Mouse (Mus musculus): ENCODE results near the gene Cox5b. TPM values are rescaled to one million over a fixed set of nuclear protein-coding genes. Genes with fewer than 3 reads are reported as not detected.
A peak's percentile ranks its signal among the peaks of the same experiment; 100 is the strongest.

The Cox5b gene
- polyA plus RNA-seq, 1 experiment from 2014 or later = 659 TPM

DNA sequence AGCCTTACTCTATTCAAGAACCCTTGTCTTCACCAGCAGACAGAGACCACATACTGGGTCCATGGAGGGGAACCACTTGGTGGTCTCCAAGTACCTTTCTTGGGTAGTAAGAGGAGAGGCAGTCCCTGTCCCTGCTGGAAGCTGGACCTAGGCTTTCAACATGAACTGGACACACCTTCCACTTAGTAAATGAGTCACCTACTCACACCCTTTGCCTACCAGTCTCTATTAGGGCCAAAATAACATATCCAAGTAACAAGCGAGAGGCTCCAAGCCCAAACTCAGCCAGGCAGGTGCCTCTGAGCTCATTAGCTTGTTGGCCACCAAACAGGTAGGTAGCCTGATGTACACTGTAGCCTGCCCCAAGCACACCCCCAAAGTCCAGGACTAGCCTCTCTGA is 17.4 kb downstream of the Cox5b start:
- no peak for ATAC-seq (ENCODE audit: low FRiP score, low TSS enrichment)

DNA sequence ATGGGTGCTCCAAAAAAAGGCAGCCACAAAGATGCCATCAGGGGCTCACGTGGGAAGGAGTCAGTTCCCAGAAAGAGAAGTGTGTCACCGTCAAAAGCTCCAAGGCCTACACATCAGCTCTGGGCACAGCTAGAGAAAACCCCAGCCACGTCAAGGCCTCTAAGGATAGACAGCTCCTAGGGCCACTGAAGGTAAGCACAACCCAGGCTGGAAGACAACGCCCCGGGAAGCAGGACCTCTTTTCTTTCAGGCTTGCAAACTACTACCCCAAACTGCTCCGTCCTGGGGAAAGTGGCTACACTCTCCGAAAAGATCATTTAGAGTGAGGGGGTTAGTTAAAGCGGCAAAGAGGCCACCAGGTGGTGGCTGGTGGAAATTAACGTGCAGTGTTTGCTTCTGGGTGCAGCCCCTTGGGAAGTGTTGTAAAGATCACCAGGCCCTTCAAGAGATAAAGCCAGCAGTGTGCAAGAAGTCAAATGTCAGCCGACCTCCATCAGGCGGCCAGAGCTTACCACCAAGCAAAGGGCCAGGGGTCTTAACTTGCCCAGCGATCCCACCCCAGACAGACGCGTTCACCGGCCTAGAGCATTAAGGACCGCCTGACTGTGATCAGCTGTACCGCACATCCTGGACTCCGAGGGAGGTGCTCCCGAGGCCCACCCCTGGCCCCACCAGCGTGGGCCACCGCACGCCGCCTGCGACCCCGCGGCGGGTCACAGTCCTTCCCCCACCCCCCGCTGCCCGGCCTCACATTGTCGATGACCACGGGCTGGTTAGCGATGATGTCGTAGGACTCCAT is 18.0 kb downstream of the Cox5b start:
- Histone ChIP-seq H3K4me2 (replicated peaks; ENCODE audit: low read depth, low read length) (peak overlapping the region; percentile 61), H3K4me1 (ENCODE audit: control insufficient read depth, insufficient read depth, low read length) (peaks cover 13% of the 10 kb centered on the region), H3K27me3 (ENCODE audit: control insufficient read depth, insufficient read depth, low read length) (no peaks in the 10 kb centered on the region), H3K4me3 (ENCODE audit: low read length) (peak overlapping the region; percentile 94), H3K36me3 (ENCODE audit: control insufficient read depth, insufficient read depth, low read length) (peaks cover 30% of the 10 kb centered on the region), H3K27ac (ENCODE audit: low read depth, low read length) (peak overlapping the region; percentile 83), H3K9me3 (ENCODE audit: control insufficient read depth, low read length) (no peaks in the 10 kb centered on the region), H3K9ac (ENCODE audit: low read depth, low read length) (peak overlapping the region; percentile 91)
- WGBS = under 1% methylated on average over 33 of the region's 33 CpGs
- ATAC-seq (ENCODE audit: low FRiP score, low TSS enrichment) = peak; percentile 72

More for the DNA sequence above, 17.4 kb downstream of the Cox5b start:
- Histone ChIP-seq H3K36me3 (ENCODE audit: control insufficient read depth, insufficient read depth, low read length) (peaks cover 36% of the 10 kb centered on the region), H3K27ac (ENCODE audit: low read depth, low read length) (no peak overlapping the region), H3K27me3 (ENCODE audit: control insufficient read depth, insufficient read depth, low read length) (no peaks in the 10 kb centered on the region), H3K9me3 (ENCODE audit: control insufficient read depth, low read length) (no peaks in the 10 kb centered on the region), H3K4me1 (ENCODE audit: control insufficient read depth, insufficient read depth, low read length) (peaks cover 13% of the 10 kb centered on the region), H3K4me3 (ENCODE audit: low read length) (peak overlapping the region; percentile 94), H3K4me2 (replicated peaks; ENCODE audit: low read depth, low read length) (peak overlapping the region; percentile 61), H3K9ac (ENCODE audit: low read depth, low read length) (peak overlapping the region; percentile 91; the same call in 1 of the 2 replicates)
- 86% methylated on average over 1 of the region's 1 CpGs for WGBS

DNA sequence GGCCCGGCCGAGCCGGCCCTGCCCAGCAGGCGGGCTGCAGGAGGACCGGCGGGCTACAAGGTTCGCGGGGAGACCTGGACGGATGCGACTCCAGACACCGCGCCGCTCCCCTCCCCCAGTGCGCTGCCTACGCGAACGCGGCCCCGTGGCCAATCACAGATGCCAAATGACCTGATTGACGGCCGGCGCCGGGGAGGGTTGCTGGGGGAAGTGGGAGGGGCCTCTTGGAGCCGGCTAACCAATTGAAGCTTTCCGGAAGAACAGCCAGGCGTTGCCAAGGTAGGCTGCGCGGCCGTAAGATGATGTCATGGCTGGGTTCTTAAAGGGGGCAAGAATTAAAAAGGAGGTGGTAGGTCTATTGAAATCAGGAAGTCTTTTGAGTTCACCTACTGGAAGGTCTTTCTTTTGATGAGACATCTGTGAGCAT is 18.6 kb downstream of the Cox5b start, which contains the start of gene 4933424G06Rik:
Gene 4933424G06Rik, plus strand, starts transcription at position 296 of the 427 bp plus-strand sequence.
- H3K4me2 ChIP-seq (replicated peaks; ENCODE audit: low read depth, low read length) = peak within 1 kb of the TSS; percentile 61
- H3K27me3 ChIP-seq (ENCODE audit: control insufficient read depth, insufficient read depth, low read length) = no peaks in the 10 kb centered on the region
- H3K4me3 ChIP-seq (ENCODE audit: low read length) = peak within 1 kb of the TSS; percentile 94
- H3K9me3 ChIP-seq (ENCODE audit: control insufficient read depth, low read length) = no peaks in the 10 kb centered on the region
- H3K27ac ChIP-seq (ENCODE audit: low read depth, low read length) = peak within 1 kb of the TSS; percentile 83
- peaks cover 24% of the 10 kb centered on the region for H3K36me3 ChIP-seq (ENCODE audit: control insufficient read depth, insufficient read depth, low read length)
- H3K4me1 ChIP-seq (ENCODE audit: control insufficient read depth, insufficient read depth, low read length) = peaks cover 13% of the 10 kb centered on the region
- H3K9ac ChIP-seq (ENCODE audit: low read depth, low read length) = peak within 1 kb of the TSS; percentile 91
- peak; percentile 96 for ATAC-seq (ENCODE audit: low FRiP score, low TSS enrichment)
- 0% methylated on average over 29 of the region's 29 CpGs for WGBS

DNA sequence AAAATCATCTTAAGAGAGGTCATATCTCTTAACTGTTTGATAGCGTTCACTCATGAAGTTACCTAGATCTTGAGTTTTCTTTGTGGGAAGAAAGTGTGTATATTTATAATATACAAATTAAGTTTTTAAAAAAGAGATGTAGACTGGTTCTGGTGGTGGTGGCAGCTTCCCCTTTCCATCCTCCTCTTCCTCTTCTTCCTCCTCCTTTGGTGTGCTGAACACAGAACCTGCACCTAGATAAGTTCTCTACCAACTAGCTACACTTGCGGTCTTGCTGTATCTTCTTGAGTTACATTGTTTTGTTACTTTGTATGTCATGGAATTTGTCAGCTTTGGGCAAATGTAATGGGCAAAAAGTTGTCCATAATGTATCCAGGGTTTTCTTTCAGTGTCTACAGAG is 19.9 kb downstream of the Cox5b start:
- no peak overlapping the region for H3K4me3 ChIP-seq (ENCODE audit: low read length)
- WGBS = 92% methylated on average over 2 of the region's 2 CpGs
- H3K4me2 ChIP-seq (replicated peaks; ENCODE audit: low read depth, low read length) = no peak overlapping the region
- peaks cover 13% of the 10 kb centered on the region for H3K4me1 ChIP-seq (ENCODE audit: control insufficient read depth, insufficient read depth, low read length)
- ATAC-seq (ENCODE audit: low FRiP score, low TSS enrichment) = no peak
- no peaks in the 10 kb centered on the region for H3K9me3 ChIP-seq (ENCODE audit: control insufficient read depth, low read length)
- no peak overlapping the region for H3K27ac ChIP-seq (ENCODE audit: low read depth, low read length)
- no peaks in the 10 kb centered on the region for H3K27me3 ChIP-seq (ENCODE audit: control insufficient read depth, insufficient read depth, low read length)
- peaks cover 12% of the 10 kb centered on the region for H3K36me3 ChIP-seq (ENCODE audit: control insufficient read depth, insufficient read depth, low read length)
- H3K9ac ChIP-seq (ENCODE audit: low read depth, low read length) = no peak overlapping the region

DNA sequence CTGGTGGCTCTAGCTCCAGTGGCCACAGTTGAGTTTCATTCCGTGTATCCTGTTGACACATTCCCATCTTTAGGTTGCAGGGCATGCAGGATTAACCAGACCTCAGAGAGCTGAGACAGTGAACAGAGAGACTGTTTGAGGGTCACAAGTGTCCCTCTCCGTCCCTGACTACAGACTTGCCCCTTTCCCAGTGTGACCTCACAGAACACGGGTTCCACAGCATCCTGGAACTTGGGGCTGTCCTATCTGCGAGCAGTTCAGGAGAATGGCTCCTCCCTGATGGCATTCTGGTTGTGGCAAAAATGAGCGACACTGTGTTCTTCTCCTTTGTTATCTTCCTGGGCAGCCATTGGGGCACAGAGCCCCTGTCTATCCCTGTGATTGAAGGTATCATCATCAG is 23.1 kb downstream of the Cox5b start, which contains the start of gene Actr1b:
Gene Actr1b, minus strand, starts transcription at position 112 of the 400 bp plus-strand sequence.
- H3K36me3 ChIP-seq (ENCODE audit: control insufficient read depth, insufficient read depth, low read length) = no peaks in the 10 kb centered on the region
- H3K4me3 ChIP-seq (ENCODE audit: low read length) = no peak within 1 kb of the TSS
- H3K27me3 ChIP-seq (ENCODE audit: control insufficient read depth, insufficient read depth, low read length) = no peaks in the 10 kb centered on the region
- no peaks in the 10 kb centered on the region for H3K4me1 ChIP-seq (ENCODE audit: control insufficient read depth, insufficient read depth, low read length)
- no peaks in the 10 kb centered on the region for H3K9me3 ChIP-seq (ENCODE audit: control insufficient read depth, low read length)
- WGBS = 80% methylated on average over 5 of the region's 5 CpGs
- H3K9ac ChIP-seq (ENCODE audit: low read depth, low read length) = no peak within 1 kb of the TSS
- H3K27ac ChIP-seq (ENCODE audit: low read depth, low read length) = no peak within 1 kb of the TSS
- no peak for ATAC-seq (ENCODE audit: low FRiP score, low TSS enrichment)
- no peak within 1 kb of the TSS for H3K4me2 ChIP-seq (replicated peaks; ENCODE audit: low read depth, low read length)

DNA sequence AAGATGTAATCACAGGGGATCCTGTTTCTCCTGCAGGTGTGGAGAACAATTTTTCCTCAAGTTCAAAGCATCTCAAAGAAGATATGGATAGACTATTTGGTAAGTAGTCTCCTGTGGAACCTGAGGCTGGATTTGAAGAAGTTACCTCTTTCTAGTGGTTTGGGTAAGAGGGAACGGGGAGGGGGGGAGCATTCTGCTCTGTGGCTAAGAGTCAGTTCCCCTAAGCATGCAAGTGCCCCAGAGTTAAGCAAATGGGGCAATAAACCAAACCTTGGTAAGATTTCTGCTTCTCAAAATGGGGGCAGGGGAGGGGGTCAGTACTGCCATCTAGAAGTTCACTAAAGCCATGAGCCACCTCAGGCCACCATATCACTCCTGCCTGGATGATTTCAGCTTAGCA is 27.5 kb downstream of the Cox5b start:
- H3K9ac ChIP-seq (ENCODE audit: low read depth, low read length) = no peak overlapping the region
- no peak overlapping the region for H3K27ac ChIP-seq (ENCODE audit: low read depth, low read length)
- H3K4me1 ChIP-seq (ENCODE audit: control insufficient read depth, insufficient read depth, low read length) = peaks cover 6% of the 10 kb centered on the region; the same call in 1 of the 2 replicates
- no peaks in the 10 kb centered on the region for H3K36me3 ChIP-seq (ENCODE audit: control insufficient read depth, insufficient read depth, low read length)
- WGBS = 56% methylated on average over 1 of the region's 1 CpGs
- no peaks in the 10 kb centered on the region for H3K27me3 ChIP-seq (ENCODE audit: control insufficient read depth, insufficient read depth, low read length)
- no peaks in the 10 kb centered on the region for H3K9me3 ChIP-seq (ENCODE audit: control insufficient read depth, low read length)
- H3K4me3 ChIP-seq (ENCODE audit: low read length) = no peak overlapping the region
- ATAC-seq (ENCODE audit: low FRiP score, low TSS enrichment) = no peak
- H3K4me2 ChIP-seq (replicated peaks; ENCODE audit: low read depth, low read length) = no peak overlapping the region

DNA sequence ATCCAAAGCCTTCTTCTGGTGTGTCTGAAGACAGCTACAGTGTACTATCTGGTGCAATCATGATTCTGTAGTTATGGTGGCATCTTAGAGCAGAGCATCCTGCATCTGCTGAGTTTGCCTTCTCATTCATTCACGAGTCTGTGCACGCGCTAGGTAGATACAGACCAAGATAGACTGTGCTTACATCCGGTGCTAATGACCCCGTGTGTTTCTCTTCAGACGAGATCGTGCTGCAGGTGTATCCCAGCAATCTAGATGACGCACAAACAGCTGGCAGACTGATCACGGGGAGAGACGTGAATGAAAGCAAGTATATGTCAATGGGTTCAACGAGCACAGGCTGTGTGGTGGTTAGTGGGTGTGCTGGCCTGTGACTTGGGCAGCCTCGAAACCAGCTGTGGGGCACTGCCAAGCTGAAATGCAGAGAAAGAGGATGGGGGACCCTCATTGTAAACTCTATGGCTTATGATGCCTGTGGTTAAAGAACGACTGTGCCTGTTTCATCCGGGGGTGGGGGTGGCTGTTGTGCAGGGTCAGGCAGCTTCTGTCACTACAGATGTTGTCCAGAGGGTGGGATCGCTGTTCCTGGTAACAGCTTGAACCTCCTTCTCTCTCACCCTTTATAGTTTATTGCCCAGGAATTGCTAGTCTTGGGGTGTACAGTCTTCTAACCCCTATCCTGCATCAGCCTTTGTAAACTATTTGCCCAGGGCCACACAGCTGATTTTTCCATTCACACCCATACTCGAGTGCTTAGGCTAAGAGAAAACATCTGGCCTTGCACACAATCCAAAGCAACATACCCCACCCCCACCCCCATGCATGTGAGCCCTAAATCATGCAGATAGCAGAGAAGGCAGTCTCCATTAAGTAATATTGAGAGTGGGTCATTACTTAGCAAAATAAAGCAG is 32.2 kb downstream of the Cox5b start:
- no peaks in the 10 kb centered on the region for H3K9me3 ChIP-seq (ENCODE audit: control insufficient read depth, low read length)
- peaks cover 6% of the 10 kb centered on the region; the same call in 1 of the 2 replicates for H3K4me1 ChIP-seq (ENCODE audit: control insufficient read depth, insufficient read depth, low read length)
- H3K27me3 ChIP-seq (ENCODE audit: control insufficient read depth, insufficient read depth, low read length) = no peaks in the 10 kb centered on the region
- H3K9ac ChIP-seq (ENCODE audit: low read depth, low read length) = no peak overlapping the region
- no peak overlapping the region for H3K4me2 ChIP-seq (replicated peaks; ENCODE audit: low read depth, low read length)
- H3K36me3 ChIP-seq (ENCODE audit: control insufficient read depth, insufficient read depth, low read length) = no peaks in the 10 kb centered on the region
- no peak overlapping the region for H3K27ac ChIP-seq (ENCODE audit: low read depth, low read length)
- no peak overlapping the region for H3K4me3 ChIP-seq (ENCODE audit: low read length)
- 0 out of 2 replicates have a peak, but pooled peaks have one; percentile 43 for ATAC-seq (ENCODE audit: low FRiP score, low TSS enrichment)
- 48% methylated on average over 16 of the region's 16 CpGs for WGBS

DNA sequence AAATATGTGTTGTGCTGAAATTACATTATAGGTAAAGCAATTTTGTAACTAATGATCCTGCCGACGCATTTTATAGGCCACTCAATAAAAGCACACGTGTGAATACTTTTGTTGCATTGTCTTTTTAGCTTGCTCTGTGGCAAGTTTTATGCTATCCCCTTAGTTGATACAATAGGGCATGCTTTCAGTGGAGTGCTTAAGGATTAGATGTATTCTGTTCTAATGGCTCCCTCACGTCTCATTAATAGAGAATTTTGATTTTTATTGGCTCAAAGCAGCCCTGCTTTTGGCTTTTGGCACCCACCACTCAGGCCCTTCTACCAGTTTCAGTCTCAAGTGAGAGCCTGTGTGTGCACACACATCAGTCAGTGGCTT is 32.8 kb downstream of the Cox5b start:
- Histone ChIP-seq H3K9me3 (ENCODE audit: control insufficient read depth, low read length) (no peaks in the 10 kb centered on the region), H3K4me3 (ENCODE audit: low read length) (no peak overlapping the region), H3K36me3 (ENCODE audit: control insufficient read depth, insufficient read depth, low read length) (no peaks in the 10 kb centered on the region), H3K27me3 (ENCODE audit: control insufficient read depth, insufficient read depth, low read length) (no peaks in the 10 kb centered on the region), H3K27ac (ENCODE audit: low read depth, low read length) (no peak overlapping the region), H3K9ac (ENCODE audit: low read depth, low read length) (no peak overlapping the region), H3K4me2 (replicated peaks; ENCODE audit: low read depth, low read length) (no peak overlapping the region), H3K4me1 (ENCODE audit: control insufficient read depth, insufficient read depth, low read length) (peaks cover 6% of the 10 kb centered on the region; the same call in 1 of the 2 replicates)
- 49% methylated on average over 4 of the region's 4 CpGs for WGBS
- no peak for ATAC-seq (ENCODE audit: low FRiP score, low TSS enrichment)
